Mouse (Mus musculus) spleen, adult 2 months (tissue): Measurements from ENCODE around the gene Wdpcp.

ENCODE experiments used
- CTCF ChIP-seq: fragments of 200-500 bp; IDR thresholded peaks from 2 replicates; pipeline ENCODE4 v1.5.1; 2011; ENCODE audit warnings: mild to moderate bottlenecking, inconsistent platforms; ENCODE audit not compliant: insufficient read depth, insufficient read length, insufficient replicate concordance; ENCODE audit errors: extremely low read depth
- POLR2A ChIP-seq: fragments of 200-500 bp; IDR thresholded peaks from 2 replicates; pipeline ENCODE4 v1.6.1; 2011; ENCODE audit warnings: low read depth, low read length, inconsistent platforms

- TF ChIP-seq CTCF (no peak), POLR2A (no peak)
These were observed 30.5 kb downstream of the Wdpcp start for GRCm38 (mm10) chr11:21602497-21602896.
